Mouse (Mus musculus) thymus, postnatal 10 days (tissue): Measurements from ENCODE around the gene Foxa2.
A peak's percentile ranks its signal among the peaks of the same experiment; 100 is the strongest.

ENCODE experiments used
- DNase-seq, 2 experiments: peaks; one replicate each; pipeline ENCODE4 v3.0.0; 2021; ENCODE audit warnings: low spot score in 2 of 2

The Foxa2 gene

GRCm38 (mm10) chr2:148046799-148047165 lies at the start of gene Foxa2:
Gene Foxa2 (minus strand): TSS chr2:148046969.
- no peak for DNase-seq

- no peak for DNase-seq
These were observed 45.3 kb upstream of the Foxa2 start for GRCm38 (mm10) chr2:148092089-148092488.

GRCm38 (mm10) chr2:148091657-148092056 lies 44.9 kb upstream of the Foxa2 start:
- DNase-seq: no peak

- DNase-seq: no peak
These were observed 43.3 kb upstream of the Foxa2 start for GRCm38 (mm10) chr2:148090071-148090470.

- no peak for DNase-seq
These were observed 38.8 kb upstream of the Foxa2 start for GRCm38 (mm10) chr2:148085529-148085928.

- DNase-seq: no peak
These were observed 38.4 kb upstream of the Foxa2 start for GRCm38 (mm10) chr2:148085126-148085525.

GRCm38 (mm10) chr2:148082283-148082682 lies 35.5 kb upstream of the Foxa2 start:
- peak in 1 of 2 experiments; percentile 21 for DNase-seq

GRCm38 (mm10) chr2:148060705-148061104 lies 13.9 kb upstream of the Foxa2 start:
- DNase-seq: no peak

GRCm38 (mm10) chr2:148053411-148053810 lies 6.6 kb upstream of the Foxa2 start:
- no peak for DNase-seq

GRCm38 (mm10) chr2:148048484-148049129 lies 1.8 kb upstream of the Foxa2 start:
- DNase-seq: peak in 1 of 2 experiments; percentile 55

GRCm38 (mm10) chr2:148047611-148048010 lies 842 bp upstream of the Foxa2 start:
- no peak for DNase-seq

GRCm38 (mm10) chr2:148045937-148046798 lies 601 bp downstream of the Foxa2 start:
- DNase-seq: no peak

- DNase-seq: no peak
These were observed 1.2 kb downstream of the Foxa2 start for GRCm38 (mm10) chr2:148045543-148045936.

- no peak for DNase-seq
These were observed 1.8 kb downstream of the Foxa2 start for GRCm38 (mm10) chr2:148044877-148045539.

- no peak for DNase-seq
These were observed 2.5 kb downstream of the Foxa2 start for GRCm38 (mm10) chr2:148043976-148044876.

- no peak for DNase-seq
These were observed 3.3 kb downstream of the Foxa2 start for GRCm38 (mm10) chr2:148043271-148043975.

GRCm38 (mm10) chr2:148042126-148042640 lies 4.6 kb downstream of the Foxa2 start:
- no peak for DNase-seq

- DNase-seq: no peak
These were observed 5.4 kb downstream of the Foxa2 start for GRCm38 (mm10) chr2:148041381-148041780.

- no peak for DNase-seq
These were observed 6.3 kb downstream of the Foxa2 start for GRCm38 (mm10) chr2:148040236-148041121.
